Mouse (Mus musculus) lung, adult 2 months (tissue): ENCODE data around the gene Hist3h2ba. TPM values are rescaled to one million over a fixed set of nuclear protein-coding genes. Genes with fewer than 3 reads are reported as not detected.

Source experiments
- DNase-seq: peaks from one replicate; pipeline ENCODE4 v3.0.0; 2022
- H3K4me1 ChIP-seq: fragments of 200-500 bp; 2 replicates; pipeline ENCODE4 v1.6.1; 2011; ENCODE audit warnings: low read length; ENCODE audit not compliant: control insufficient read depth, insufficient read depth
- H3K4me3 ChIP-seq: fragments of 200-500 bp; replicated peaks from 2 replicates; pipeline ENCODE3; 2011; ENCODE audit warnings: low read depth, mild to moderate bottlenecking, control low read depth, low read length; ENCODE audit errors: extremely low read depth
- CTCF ChIP-seq: fragments of 200-500 bp; IDR thresholded peaks from 2 replicates; pipeline ENCODE4 v1.5.1; 2011; ENCODE audit warnings: mild to moderate bottlenecking, low read length, control low read depth; ENCODE audit not compliant: insufficient read depth
- POLR2A ChIP-seq: fragments of 200-500 bp; IDR thresholded peaks from 2 replicates; pipeline ENCODE4 v1.6.1; 2011; ENCODE audit warnings: low read depth, mild to moderate bottlenecking, control low read depth, low read length, borderline replicate concordance; ENCODE audit errors: extremely low read depth
- WGBS: fragments of 180-500 bp; shearing (Covaris S2); methylation state at CpG from one replicate; pipeline ENCODE4 v1.1.7; 2018; 5-methylcytosine and 5-hydroxymethylcytosine counted together
- polyA plus RNA-seq: library from polyadenylated mRNA; depleted of rRNA; stranded (reverse); fragments of >200 nt; gene quantifications from 2 replicates; pipeline ENCODE4 v1.2.3, GENCODE M21; 2012

The Hist3h2ba gene
- polyA plus RNA-seq, 1 experiment: 0.62 TPM

DNA sequence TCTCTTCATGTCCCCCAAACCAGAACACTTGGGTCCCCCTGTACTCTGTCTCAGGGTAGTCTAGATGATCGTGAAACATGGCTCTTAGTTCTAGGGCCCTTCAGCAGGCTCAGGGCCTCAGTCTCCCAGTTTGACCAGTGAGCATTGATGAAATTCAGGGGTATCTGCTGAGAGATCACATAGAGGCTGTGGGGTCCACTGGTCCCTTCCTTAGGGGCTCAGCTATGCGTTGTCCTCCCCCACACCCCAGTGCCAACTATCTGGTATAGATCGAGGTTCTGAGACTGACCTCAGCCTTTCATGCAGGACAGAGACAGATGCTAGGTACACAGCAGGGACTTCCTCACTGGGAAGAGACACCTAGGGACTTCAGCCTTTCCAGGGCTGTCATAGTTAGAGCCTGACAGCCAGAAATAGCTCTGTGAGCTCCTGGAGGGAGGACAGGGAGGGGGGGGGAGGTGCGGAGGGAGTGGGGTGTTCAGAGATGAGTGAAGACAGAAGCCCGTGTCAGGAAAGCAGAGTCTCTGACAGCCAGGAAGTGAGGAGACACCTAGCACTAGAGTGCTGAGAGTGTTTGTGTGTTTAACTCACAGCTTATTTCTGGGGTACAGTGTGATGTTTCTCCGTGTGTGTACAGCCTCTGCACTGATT, 35.1 kb downstream of the Hist3h2ba start:
- 75% methylated on average over 6 of the region's 6 CpGs for WGBS
- Histone ChIP-seq H3K4me1 (peaks cover 17% of the 10 kb centered on the region), H3K4me3 (no peak overlapping the region)
- TF ChIP-seq POLR2A (no peak), CTCF (no peak)
- DNase-seq: no peak

DNA sequence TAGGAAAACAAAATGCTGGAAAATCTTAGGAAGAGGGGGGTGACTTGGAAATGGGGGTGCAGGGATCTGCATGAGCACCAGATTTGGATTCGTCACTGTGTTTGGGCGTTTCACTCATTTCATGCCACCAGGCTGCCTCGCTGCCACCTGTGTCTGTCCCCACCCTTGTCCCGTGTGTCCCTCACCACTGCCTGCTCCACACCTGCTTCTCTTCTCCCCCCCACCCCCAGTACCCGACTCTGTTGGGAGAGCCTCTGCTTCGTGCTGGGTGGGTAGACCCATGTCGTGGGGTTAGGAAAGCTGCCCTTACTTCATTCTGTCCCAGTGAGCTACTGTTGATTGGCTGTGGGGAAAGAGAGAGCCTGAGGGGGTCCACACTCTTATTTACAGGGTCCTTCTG, 35.9 kb downstream of the Hist3h2ba start:
- no peak for DNase-seq
- no peak for TF ChIP-seq POLR2A
- no peak for TF ChIP-seq CTCF
- Histone ChIP-seq H3K4me3 (no peak overlapping the region), H3K4me1 (peaks cover 13% of the 10 kb centered on the region)
- WGBS: 92% methylated on average over 7 of the region's 7 CpGs

DNA sequence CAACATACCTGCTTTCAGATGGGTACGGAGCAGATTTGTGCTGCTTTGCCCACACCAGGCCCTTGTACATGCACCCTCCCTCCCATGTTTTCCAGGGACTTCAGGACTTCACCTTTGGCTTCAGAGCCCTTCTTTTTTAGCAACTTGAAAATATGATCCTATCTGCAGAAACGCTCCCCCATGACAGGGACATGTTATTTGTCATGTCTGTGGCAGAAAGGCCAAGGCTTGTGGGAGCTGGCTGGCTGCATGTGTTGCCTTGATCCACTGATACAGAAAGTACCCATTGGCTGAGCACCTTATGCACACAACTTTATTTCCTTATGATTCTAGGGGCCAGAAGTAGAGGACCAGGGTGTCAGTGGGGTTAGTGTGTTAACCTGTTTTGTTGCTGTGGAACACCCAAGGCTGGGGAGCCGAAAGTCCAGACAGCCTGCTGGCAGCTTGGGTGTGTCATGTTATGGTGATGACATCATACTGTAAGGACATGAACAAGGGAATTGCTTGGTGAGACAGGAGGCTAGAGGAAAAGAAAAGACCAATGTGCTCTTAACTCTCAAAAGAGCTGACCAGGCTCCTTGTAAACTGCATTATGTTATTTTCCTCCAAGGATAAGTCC, 36.7 kb downstream of the Hist3h2ba start:
- no peak for TF ChIP-seq CTCF
- no peak for TF ChIP-seq POLR2A
- peaks cover 10% of the 10 kb centered on the region for H3K4me1 ChIP-seq
- 73% methylated on average over 3 of the region's 3 CpGs for WGBS
- H3K4me3 ChIP-seq: no peak overlapping the region
- no peak for DNase-seq

DNA sequence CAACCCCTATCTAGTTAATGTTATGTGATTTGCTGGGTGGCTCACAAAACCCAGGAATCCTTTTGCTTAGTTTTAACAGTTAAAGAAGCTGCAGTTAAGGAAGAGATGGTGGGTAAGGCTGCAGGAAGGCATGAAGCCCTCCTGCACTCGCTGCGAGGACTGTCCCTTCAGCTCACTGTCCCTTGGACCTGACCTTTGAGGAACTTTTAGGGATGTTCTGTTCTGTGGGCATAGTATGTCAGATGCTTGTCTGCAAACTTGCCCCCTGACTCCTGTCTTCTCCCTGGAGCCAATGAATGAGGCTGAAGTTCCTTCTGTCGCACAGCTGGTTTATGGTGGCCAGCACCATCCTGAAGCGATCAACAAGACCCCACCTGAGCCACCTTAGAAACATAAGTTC, 40.4 kb downstream of the Hist3h2ba start:
- no peaks in the 10 kb centered on the region for H3K4me1 ChIP-seq
- H3K4me3 ChIP-seq: no peak overlapping the region
- WGBS: 95% methylated on average over 4 of the region's 4 CpGs
- TF ChIP-seq POLR2A: no peak
- TF ChIP-seq CTCF: no peak
- DNase-seq: no peak

DNA sequence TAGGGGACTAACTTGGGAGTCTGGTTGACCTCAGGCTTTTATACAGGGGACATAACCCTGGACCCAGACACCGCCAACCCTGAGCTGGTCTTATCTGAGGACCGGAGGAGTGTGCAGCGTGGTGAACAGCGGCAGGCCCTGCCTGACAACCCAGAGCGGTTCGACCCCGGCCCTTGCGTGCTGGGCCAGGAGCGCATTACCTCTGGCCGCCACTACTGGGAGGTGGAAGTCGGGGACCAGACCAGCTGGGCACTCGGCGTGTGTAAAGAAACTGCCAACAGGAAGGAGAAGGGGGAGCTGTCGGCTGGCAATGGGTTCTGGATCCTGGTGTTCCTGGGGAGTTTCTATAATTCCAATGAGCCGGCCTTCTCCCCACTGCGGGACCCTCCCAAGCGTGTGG, 41.4 kb downstream of the Hist3h2ba start:
- 83% methylated on average over 17 of the region's 17 CpGs for WGBS
- H3K4me3 ChIP-seq: no peak overlapping the region
- TF ChIP-seq POLR2A (no peak), CTCF (no peak)
- no peak for DNase-seq
- peaks cover 3% of the 10 kb centered on the region; the same call in 1 of the 2 replicates for H3K4me1 ChIP-seq

DNA sequence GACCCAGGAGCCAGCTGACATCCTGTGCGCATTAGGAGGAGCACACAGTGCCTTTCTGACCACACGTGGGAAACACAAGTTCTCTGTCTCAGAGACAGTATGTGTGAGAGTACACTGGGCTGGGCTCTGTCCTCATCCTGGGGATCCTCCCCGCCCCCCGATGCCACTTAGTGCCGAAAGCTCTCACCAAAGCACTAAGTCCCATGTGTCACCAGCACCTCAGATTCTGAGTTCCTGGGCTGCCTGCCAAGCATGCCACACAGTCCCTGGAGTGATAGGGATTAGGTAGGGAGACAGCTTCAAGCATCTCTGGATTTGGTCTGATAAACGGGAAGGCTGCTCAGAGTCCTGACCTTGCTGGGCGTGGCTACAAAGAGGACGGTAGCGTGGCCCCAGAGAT, 42.1 kb downstream of the Hist3h2ba start:
- DNase-seq: no peak
- TF ChIP-seq POLR2A: no peak
- no peak for TF ChIP-seq CTCF
- Histone ChIP-seq H3K4me1 (peaks cover 3% of the 10 kb centered on the region; the same call in 1 of the 2 replicates), H3K4me3 (no peak overlapping the region)
- WGBS: 63% methylated on average over 9 of the region's 9 CpGs

DNA sequence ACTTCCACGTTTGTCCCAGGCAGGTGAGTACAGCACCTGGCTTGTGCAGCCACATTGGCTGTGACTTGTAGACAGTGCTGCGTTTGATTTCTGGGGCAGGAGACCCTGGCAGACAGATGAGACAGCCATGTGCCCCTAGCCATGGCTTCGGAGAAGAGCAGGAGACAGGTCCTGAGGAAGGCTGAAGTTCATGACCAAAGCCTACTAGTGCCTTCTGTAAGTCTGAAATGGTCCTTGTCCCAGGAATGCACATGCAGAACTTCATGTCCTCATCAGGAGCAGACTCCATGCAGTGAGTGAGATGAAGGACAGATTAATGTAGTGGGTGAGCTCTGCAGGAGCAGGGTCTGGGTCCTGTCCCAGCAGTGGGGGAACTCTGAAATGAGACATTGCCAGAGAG, 43.2 kb downstream of the Hist3h2ba start:
- DNase-seq: no peak
- Histone ChIP-seq H3K4me1 (peaks cover 3% of the 10 kb centered on the region; the same call in 1 of the 2 replicates), H3K4me3 (no peak overlapping the region)
- WGBS: 76% methylated on average over 3 of the region's 3 CpGs
- TF ChIP-seq CTCF: no peak
- no peak for TF ChIP-seq POLR2A

DNA sequence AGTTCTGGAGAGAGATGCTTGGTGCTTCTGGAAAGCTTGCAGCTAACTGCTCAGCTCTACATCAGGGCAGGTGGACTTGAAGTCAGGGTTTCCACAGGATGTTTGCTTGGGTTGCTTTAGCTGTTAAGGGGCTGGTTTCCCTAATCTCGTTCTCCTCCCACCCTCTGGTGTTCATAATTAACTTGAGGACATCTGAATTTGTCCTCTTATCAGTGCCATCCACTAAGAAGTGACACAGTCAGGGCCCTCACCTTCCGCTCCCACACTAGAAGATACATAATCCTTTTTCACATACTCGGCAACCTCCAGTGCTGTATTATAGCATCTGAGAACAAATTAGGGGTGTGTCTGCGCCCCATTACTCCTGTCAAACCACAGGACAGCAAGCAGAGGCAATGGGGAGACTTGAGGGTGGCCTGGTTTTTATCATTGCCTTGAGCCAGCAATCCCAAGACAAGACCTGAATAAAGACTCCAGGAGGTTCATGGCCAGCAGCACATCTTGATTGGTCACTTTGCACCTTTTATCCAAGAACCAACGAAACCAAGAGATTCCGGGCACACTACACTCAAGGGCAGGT, 44.5 kb downstream of the Hist3h2ba start:
- H3K4me3 ChIP-seq: no peak overlapping the region
- H3K4me1 ChIP-seq: peaks cover 3% of the 10 kb centered on the region; the same call in 1 of the 2 replicates
- WGBS: 75% methylated on average over 6 of the region's 6 CpGs
- TF ChIP-seq POLR2A (no peak), CTCF (no peak)
- DNase-seq: no peak

DNA sequence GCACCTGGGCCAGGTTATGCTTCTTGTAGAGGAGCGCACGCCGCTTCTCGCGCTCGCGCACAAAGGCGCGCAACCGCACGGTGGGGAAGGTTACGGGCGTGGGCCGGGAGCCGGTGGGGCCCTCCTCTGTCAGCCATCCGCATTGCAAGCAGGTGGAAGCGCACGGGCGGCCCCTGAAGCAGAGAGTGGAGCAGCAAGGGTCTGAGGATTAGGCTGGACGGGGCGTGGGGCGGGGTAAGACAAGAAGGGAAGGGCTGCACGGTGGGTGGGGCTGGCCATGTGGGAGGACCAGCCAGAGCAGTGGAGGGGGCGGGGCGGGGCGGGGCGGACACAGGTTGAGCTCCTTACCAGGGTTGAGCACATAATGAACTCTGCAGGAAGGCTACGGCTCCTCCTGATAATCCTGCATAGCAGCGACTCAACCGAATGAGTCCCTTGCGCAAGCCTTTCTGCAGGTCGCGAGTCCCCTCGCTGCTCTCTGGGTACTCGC, 45.7 kb downstream of the Hist3h2ba start:
- peak overlapping the region; percentile 45 for H3K4me3 ChIP-seq
- WGBS: 2% methylated on average over 29 of the region's 35 CpGs
- peak; percentile 45 for DNase-seq
- peaks cover 3% of the 10 kb centered on the region; the same call in 1 of the 2 replicates for H3K4me1 ChIP-seq
- TF ChIP-seq CTCF (no peak), POLR2A (no peak)
